Mouse (Mus musculus) spleen, adult 2 months (tissue): ENCODE results near the gene Rgs14.

ENCODE experiments used
- CTCF ChIP-seq: fragments of 200-500 bp; IDR thresholded peaks from 2 replicates; pipeline ENCODE4 v1.5.1; 2011; ENCODE audit warnings: mild to moderate bottlenecking, inconsistent platforms; ENCODE audit not compliant: insufficient read depth, insufficient read length, insufficient replicate concordance; ENCODE audit errors: extremely low read depth
- POLR2A ChIP-seq: fragments of 200-500 bp; IDR thresholded peaks from 2 replicates; pipeline ENCODE4 v1.6.1; 2011; ENCODE audit warnings: low read depth, low read length, inconsistent platforms

DNA sequence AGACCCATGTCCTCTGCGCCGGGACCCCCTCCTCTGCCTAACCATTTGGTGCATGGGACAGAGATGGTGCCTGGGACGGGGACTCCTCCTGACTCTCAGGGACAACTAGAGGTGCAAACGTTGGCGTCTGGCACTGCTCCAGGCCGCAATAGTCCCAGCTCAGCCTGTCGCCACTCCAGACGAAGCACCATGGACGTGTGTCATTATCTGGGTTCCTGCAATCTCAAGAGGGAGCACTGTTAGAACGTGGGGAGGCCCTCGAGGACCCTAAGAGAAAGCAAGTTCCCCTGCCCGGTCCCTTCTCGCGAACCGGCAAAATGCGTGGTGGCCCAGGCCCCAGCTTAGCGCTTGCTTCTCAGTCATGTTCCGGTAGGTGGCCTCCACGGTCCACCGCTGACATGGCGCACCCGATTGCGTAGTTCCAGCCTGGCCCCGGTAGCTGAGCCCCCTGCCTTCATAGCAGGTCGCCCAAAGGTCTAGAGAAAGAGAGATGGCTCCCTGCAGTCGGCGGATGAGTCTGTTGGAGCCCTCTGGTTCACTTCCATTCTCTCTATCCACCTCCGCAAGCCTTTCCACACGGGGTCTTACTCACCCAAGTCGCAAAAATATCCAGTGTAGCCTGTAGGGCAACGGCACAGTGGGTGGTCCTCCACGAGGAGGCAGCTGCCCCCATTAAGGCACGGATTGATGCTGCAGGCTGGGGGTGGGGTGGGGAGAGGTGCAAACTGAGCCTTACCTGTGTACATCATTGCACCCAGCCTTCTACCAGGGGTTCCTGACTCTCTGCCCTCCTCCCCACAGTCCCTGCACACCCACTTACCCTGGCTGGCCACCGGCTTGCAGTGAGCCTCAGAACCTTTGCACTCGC, 51.6 kb downstream of the Rgs14 start:
- TF ChIP-seq CTCF, result peak; percentile 92; the same call in 1 of the 2 replicates
- TF ChIP-seq POLR2A, result no peak
